Mouse (Mus musculus): ENCODE results near the gene Chrnb2.

The Chrnb2 gene

GRCm38 (mm10) chr3:89776001-89776400 lies 11.6 kb upstream of the Chrnb2 start:
- no peak for DNase-seq (ENCODE audit: low read depth)

- no peak for DNase-seq (ENCODE audit: low read depth)
Observed at GRCm38 (mm10) chr3:89774236-89774960, 10.0 kb upstream of the Chrnb2 start.

GRCm38 (mm10) chr3:89773740-89774211 lies 9.3 kb upstream of the Chrnb2 start:
- DNase-seq (ENCODE audit: low read depth), result no peak

GRCm38 (mm10) chr3:89772968-89773709 lies 8.7 kb upstream of the Chrnb2 start, which contains the start of gene Ube2q1:
TSS of gene Ube2q1 (plus strand) at chr3:89773616.
- DNase-seq (ENCODE audit: low read depth), result peak; percentile 76

DNA sequence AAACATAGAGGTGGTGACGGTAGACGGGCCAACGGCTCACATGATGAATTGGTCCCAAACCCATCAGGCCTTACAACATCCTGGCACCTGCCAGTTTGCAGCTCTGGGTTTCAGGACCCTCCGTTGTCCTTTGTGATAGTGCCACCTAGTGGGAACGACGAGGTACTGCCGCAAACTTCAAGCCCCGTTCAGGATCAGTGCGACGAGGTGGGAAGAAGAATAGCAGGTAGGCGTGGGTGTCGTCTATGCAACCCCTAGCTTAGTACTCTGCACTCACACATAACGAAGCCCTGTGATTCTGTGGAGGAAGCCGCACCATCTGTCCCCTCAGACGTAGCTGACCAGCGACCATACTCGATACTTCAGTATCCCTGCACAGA lies 8.1 kb upstream of the Chrnb2 start:
- peak; percentile 69 for DNase-seq (ENCODE audit: low read depth)

- no peak for DNase-seq (ENCODE audit: low read depth)
Observed at GRCm38 (mm10) chr3:89770425-89771002, 6.1 kb upstream of the Chrnb2 start.

- no peak for DNase-seq (ENCODE audit: low read depth)
Observed at GRCm38 (mm10) chr3:89769584-89769983, 5.2 kb upstream of the Chrnb2 start.

GRCm38 (mm10) chr3:89759786-89760185 lies 4.6 kb downstream of the Chrnb2 start:
- no peak for DNase-seq (ENCODE audit: low read depth)

DNA sequence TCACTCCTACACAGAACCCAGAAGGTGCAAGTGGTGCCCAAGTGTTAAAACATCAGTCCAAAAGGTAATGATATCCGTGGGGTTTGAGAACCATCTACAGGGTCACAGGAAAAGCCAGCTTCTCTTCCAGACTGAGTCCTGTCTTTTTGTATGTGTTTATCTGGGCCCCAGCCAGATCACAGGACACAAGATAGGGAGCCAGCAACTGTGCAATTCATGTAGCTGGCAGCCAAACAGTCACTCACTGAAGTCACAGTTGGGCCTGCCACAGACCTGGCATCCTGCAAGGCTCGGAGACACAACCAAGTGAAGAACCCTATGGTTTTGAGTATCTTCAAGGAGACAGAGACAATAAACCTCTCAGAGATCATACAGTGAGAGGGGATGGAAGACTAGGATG lies 6.6 kb downstream of the Chrnb2 start:
- no peak for DNase-seq (ENCODE audit: low read depth)

GRCm38 (mm10) chr3:89755283-89755682 lies 9.1 kb downstream of the Chrnb2 start:
- no peak for DNase-seq (ENCODE audit: low read depth)

GRCm38 (mm10) chr3:89752307-89752706 lies 12.1 kb downstream of the Chrnb2 start:
- no peak for DNase-seq (ENCODE audit: low read depth)

- no peak for DNase-seq (ENCODE audit: low read depth)
Observed at GRCm38 (mm10) chr3:89738509-89738908, 25.9 kb downstream of the Chrnb2 start.

GRCm38 (mm10) chr3:89732091-89732490 lies 32.3 kb downstream of the Chrnb2 start:
- DNase-seq (ENCODE audit: low read depth), result no peak

DNA sequence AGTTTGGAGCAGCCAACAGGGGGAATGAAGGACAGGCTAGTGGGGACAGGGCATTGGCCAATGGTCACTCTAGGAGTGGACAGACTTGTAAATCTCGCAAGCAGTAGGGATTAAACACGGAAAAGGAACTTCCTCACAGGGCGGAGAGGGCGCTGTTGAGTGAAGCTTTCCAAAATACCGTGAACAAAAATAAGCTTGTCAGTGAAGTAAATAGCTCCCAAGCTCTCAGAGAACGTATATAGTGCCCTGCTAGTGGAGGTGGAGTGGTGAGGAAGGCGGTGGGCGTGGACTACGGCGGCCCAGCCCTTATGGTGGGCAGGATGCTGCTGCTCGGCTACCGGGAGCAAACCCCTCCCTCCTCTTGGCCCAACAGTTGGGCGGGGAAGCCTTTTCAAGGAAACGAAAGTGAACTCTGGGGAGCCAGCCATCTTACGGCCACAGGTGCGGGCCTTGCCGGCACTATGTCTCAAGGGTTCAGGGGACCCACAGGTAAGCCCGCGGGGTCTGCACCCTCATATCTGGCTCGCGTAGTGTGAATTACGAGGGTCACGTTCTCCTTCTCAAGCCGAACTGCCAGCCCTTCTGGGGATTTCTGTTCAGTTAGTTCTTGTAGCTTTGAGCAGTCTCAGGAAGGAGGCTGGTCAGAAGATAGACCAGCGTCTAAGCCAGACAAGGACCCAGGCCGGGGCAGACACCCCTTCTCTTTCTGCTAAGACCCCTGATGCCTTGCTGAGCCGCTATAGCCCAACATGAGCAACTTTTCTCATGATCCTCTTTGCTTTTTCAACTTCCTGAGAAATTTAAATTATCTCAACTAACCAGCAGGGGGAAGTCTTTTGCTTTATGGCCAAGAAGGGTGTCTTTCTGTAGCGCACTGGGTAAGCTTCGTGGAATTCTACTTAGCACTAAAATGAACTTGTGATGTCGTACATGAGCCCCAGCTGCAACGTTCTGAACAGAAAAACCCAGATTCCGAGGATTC lies 33.8 kb downstream of the Chrnb2 start:
- DNase-seq (ENCODE audit: low read depth), result peak; percentile 76

DNA sequence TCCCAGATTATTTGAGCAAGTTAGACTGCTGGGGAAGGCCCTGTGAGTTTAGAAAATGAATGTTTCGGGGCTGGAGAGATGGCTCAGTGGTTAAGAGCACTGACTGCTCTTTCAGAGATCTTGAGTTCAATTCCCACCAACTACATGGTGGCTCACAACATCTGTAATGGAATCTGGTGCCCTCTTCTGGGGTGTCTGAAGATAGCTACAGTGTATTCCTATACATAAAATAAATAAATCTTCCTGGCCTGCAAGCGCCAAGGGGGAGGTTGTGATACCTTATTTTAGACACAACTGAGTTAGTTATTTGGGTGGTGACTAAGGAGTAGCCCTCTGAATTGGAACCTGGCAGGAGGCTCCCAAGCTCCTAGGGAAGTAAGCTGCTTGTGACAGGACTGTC lies 35.6 kb downstream of the Chrnb2 start:
- no peak for DNase-seq (ENCODE audit: low read depth)

- DNase-seq (ENCODE audit: low read depth), result peak; percentile 34
Observed at GRCm38 (mm10) chr3:89727028-89727427, 37.4 kb downstream of the Chrnb2 start.

- no peak for DNase-seq (ENCODE audit: low read depth)
Observed at GRCm38 (mm10) chr3:89723400-89724084, 40.9 kb downstream of the Chrnb2 start.

- DNase-seq (ENCODE audit: low read depth), result no peak
Observed at GRCm38 (mm10) chr3:89722032-89722431, 42.4 kb downstream of the Chrnb2 start.

GRCm38 (mm10) chr3:89715967-89716256 lies 48.5 kb downstream of the Chrnb2 start:
- DNase-seq (ENCODE audit: low read depth), result no peak

- no peak for DNase-seq (ENCODE audit: low read depth)
Observed at GRCm38 (mm10) chr3:89715207-89715966, 49.0 kb downstream of the Chrnb2 start.

All from fibroblast of lung, adult 2 months (primary cell).